ENCODE assay signal across 21 mouse cellular contexts in the genomic region with DNA sequence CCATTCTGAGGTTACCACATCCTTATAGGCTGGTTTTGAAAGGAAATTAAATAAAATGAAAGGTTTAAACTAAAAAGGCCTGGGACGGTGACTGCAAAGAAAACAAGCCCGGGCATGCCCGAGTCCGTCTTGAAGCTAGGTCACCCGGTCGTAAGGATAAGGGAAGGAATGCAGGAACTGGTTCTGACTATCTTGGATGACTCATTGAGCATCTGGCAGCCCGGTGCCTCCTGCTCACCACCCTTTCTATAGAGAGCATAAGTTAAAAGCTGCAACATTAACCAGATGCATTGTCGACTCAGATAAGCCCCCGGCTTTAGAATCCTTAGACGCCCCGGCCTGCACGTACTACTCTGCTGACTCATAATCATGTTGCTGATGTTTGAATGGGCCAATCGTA. TPM values are rescaled to one million over a fixed set of nuclear protein-coding genes. Genes with fewer than 3 reads are reported as not detected.
DNase-seq lines count a peak whose midpoint lies in the region; ATAC-seq and TF ChIP-seq lines count a peak whose summit lies in the region.
"Not testable (repeated sequence)": the region's sequence is repeated elsewhere in the genome, so short reads cannot be mapped to it uniquely, and the experiment has no call there.
"Had no signal": no experiment of that assay in that cellular context is flagged by ENCODE, and none has a peak within 500 bp of the region (broad histone marks: within the 10 kb centered on the region; RNA-seq: fewer than 3 reads in every experiment).

No protein-coding gene starts in this region.

- H3K79me2 ChIP-seq in MEL (ENCODE audit: control insufficient read depth, insufficient read depth, low read length, poor library complexity) = not testable (repeated sequence)

- H3K4me1 ChIP-seq in MEL (ENCODE audit: control insufficient read depth in 1 of 2, insufficient read depth in 2 of 2, low read length in 2 of 2); heart, embryonic 10.5 days; liver, embryonic 14.5 days (replicated peaks; ENCODE audit: control insufficient read depth in 2 of 2, insufficient read depth in 2 of 2, low read length in 1 of 2): not testable (repeated sequence)

- not testable (repeated sequence) for H3K36me3 ChIP-seq in MEL (ENCODE audit: control insufficient read depth in 1 of 2, insufficient read depth in 2 of 2, low read length in 2 of 2); heart, embryonic 10.5 days; liver, embryonic 14.5 days (replicated peaks; ENCODE audit: control insufficient read depth, insufficient read depth, low read depth)

- not testable (repeated sequence) for TF ChIP-seq CTCF in MEL (IDR thresholded peaks at IDR 0.05 in 2 of 3, conservative IDR thresholded peaks at IDR 0.05 in 1 of 3; ENCODE audit: control insufficient read depth in 1 of 3, insufficient read depth in 1 of 3, low read depth in 2 of 3, low read length in 3 of 3, poor library complexity in 1 of 3, severe bottlenecking in 1 of 3); liver, embryonic 14.5 days (IDR thresholded peaks at IDR 0.05; ENCODE audit: low read depth)

- H3K9ac ChIP-seq in MEL (ENCODE audit: control insufficient read depth, low read depth, low read length, poor library complexity, severe bottlenecking); liver, embryonic 14.5 days (replicated peaks): not testable (repeated sequence)

- peak; percentile 79 for DNase-seq in 416B (ENCODE audit: low read depth)
- DNase-seq in MEL (ENCODE audit: low read depth, low spot score) = peak; percentile 65
- DNase-seq in MN1 (ENCODE audit: low spot score) = peak; percentile 75
- DNase-seq in heart, embryonic 10.5 days (ENCODE audit: low spot score) = peak; percentile 81
- DNase-seq in liver, embryonic 14.5 days (ENCODE audit: low read depth in 3 of 3, low spot score in 3 of 3) = not testable (repeated sequence)
- DNase-seq in urinary bladder, postnatal 14 days (ENCODE audit: low spot score) = peak; percentile 53
- DNase-seq in yolk sac, embryonic 10.5 days (ENCODE audit: low spot score) = peak; percentile 69

- not testable (repeated sequence) for TF ChIP-seq RAD21 in MEL (IDR thresholded peaks at IDR 0.05; ENCODE audit: low read depth, low read length)

- not testable (repeated sequence) for H3K4me2 ChIP-seq in liver, embryonic 14.5 days (ENCODE audit: low read depth)

- H3K4me3 ChIP-seq in MEL (ENCODE audit: control insufficient read depth in 1 of 2, insufficient read depth in 1 of 2, low read depth in 2 of 2, low read length in 2 of 2); heart, embryonic 10.5 days; liver, embryonic 14.5 days (ENCODE audit: insufficient read depth in 1 of 2, low read depth in 2 of 2, low read length in 2 of 2): not testable (repeated sequence)

- not testable (repeated sequence) for TF ChIP-seq EP300 in MEL (IDR thresholded peaks at IDR 0.05; ENCODE audit: low read depth in 1 of 2, low read length in 2 of 2)
- TF ChIP-seq EP300 in liver, embryonic 14.5 days (IDR thresholded peaks at IDR 0.05; ENCODE audit: low read depth) = peak; percentile 29

- WGBS in heart, embryonic 10.5 days = 39% methylated on average over 13 of the region's 13 CpGs
- 42% methylated on average over 13 of the region's 13 CpGs for WGBS in liver, embryonic 14.5 days (ENCODE audit: insufficient replicate concordance)

- not testable (repeated sequence) for H3K9me3 ChIP-seq in MEL (replicated peaks; ENCODE audit: insufficient read depth, low read length); heart, embryonic 10.5 days; liver, embryonic 14.5 days (ENCODE audit: control insufficient read depth, low read length)

- not testable (repeated sequence) for H3K27me3 ChIP-seq in MEL (ENCODE audit: control insufficient read depth in 1 of 2, insufficient read depth in 2 of 2, low read length in 2 of 2); heart, embryonic 10.5 days (ENCODE audit: insufficient read depth, poor library complexity, severe bottlenecking); liver, embryonic 14.5 days (ENCODE audit: control insufficient read depth, insufficient read depth, low read length)

- TF ChIP-seq POLR2A in MEL (IDR thresholded peaks at IDR 0.05; ENCODE audit: control insufficient read depth in 1 of 2, insufficient read depth in 1 of 2, low read depth in 1 of 2, low read length in 2 of 2, poor library complexity in 1 of 2) = not testable (repeated sequence)

- H3K27ac ChIP-seq in MEL (ENCODE audit: control insufficient read depth, low read depth, low read length) = peak overlapping the region; percentile 19; the same call in 1 of the 2 replicates
- H3K27ac ChIP-seq in heart, embryonic 10.5 days; liver, embryonic 14.5 days: not testable (repeated sequence)

- ATAC-seq in liver, embryonic 14.5 days (ENCODE audit: insufficient read depth) = not testable (repeated sequence)

TF ChIP-seq in MEL, 35 proteins besides CTCF, POLR2A, EP300 and RAD21:
- peak; percentile 47 for TF ChIP-seq TAL1 (IDR thresholded peaks at IDR 0.05; ENCODE audit: low read length)
- 0 out of 2 replicates have a peak, but pooled peaks have one; percentile 6 for TF ChIP-seq TCF12 (IDR thresholded peaks at IDR 0.05; ENCODE audit: low read depth, low read length)

RNA-seq across cellular contexts. Expression of a gene that starts 32.8 kb away (rescaled TPM):
- total RNA-seq in MEL (2012; rRNA removed) = not detected in 2 replicates
- not detected for polyA plus RNA-seq in MEL (2012; ENCODE audit: insufficient read depth in 1 of 2, insufficient read length in 2 of 2, low read depth in 1 of 2, low replicate concordance in 2 of 2, missing spikeins in 1 of 2)
- not detected in 2 replicates for polyA plus RNA-seq in heart, embryonic 10.5 days (2016; fragmentation: Nextera tagmentation; extraction: Ambion mirVana)
- not detected in 2 replicates for polyA plus RNA-seq in liver, embryonic 14.5 days (2012; rRNA removed)
- not detected in 2 replicates for polyA plus RNA-seq in liver, embryonic 14.5 days (2014; fragmentation: Nextera tagmentation; extraction: Ambion mirVana)
- total RNA-seq: adrenal gland, adult 2 months; adrenal gland, postnatal 10 days; adrenal gland, postnatal 25 days; adrenal gland, postnatal 4 days; forebrain, postnatal 0 days had no signal
- polyA plus RNA-seq: adrenal gland, adult 2 months; C2C12; cerebellum, adult 2 months; cortical plate, adult 2 months; embryonic facial prominence, embryonic 12.5 days; embryonic facial prominence, embryonic 14.5 days; forebrain, embryonic 11.5 days; forebrain, embryonic 13.5 days; forebrain, embryonic 15.5 days; forebrain, postnatal 0 days; G1E had no signal

RNA-seq across cellular contexts. Expression of a gene that starts 45.4 kb away (rescaled TPM):
- total RNA-seq in MEL (2012; rRNA removed) = 77.3 and 90.6 TPM in 2 replicates
- 10 to 100 TPM in 1 of 2 experiments, not detected in 1; 89.7 TPM for polyA plus RNA-seq in MEL (2012; ENCODE audit: insufficient read depth in 1 of 2, insufficient read length in 2 of 2, low read depth in 1 of 2, low replicate concordance in 2 of 2, missing spikeins in 1 of 2)
- polyA plus RNA-seq in heart, embryonic 10.5 days (2016; fragmentation: Nextera tagmentation; extraction: Ambion mirVana) = 79.9 and 92.8 TPM in 2 replicates
- polyA plus RNA-seq in liver, embryonic 14.5 days (2012; rRNA removed) = 45.8 and 51.4 TPM in 2 replicates
- polyA plus RNA-seq in liver, embryonic 14.5 days (2014; fragmentation: Nextera tagmentation; extraction: Ambion mirVana) = 57.1 and 65.2 TPM in 2 replicates

RNA-seq across cellular contexts. Expression of a gene that starts 55.5 kb away (rescaled TPM):
- total RNA-seq in MEL (2012; rRNA removed) = 1.8 TPM in 2 replicates
- 1 to 10 TPM in 1 of 2 experiments, not detected in 1; 4.3 TPM for polyA plus RNA-seq in MEL (2012; ENCODE audit: insufficient read depth in 1 of 2, insufficient read length in 2 of 2, low read depth in 1 of 2, low replicate concordance in 2 of 2, missing spikeins in 1 of 2)
- 4.5 TPM in 2 replicates for polyA plus RNA-seq in heart, embryonic 10.5 days (2016; fragmentation: Nextera tagmentation; extraction: Ambion mirVana)
- polyA plus RNA-seq in liver, embryonic 14.5 days (2012; rRNA removed) = 1.4 and 1.5 TPM in 2 replicates
- polyA plus RNA-seq in liver, embryonic 14.5 days (2014; fragmentation: Nextera tagmentation; extraction: Ambion mirVana) = 0.95 and 1.00 TPM in 2 replicates

RNA-seq across cellular contexts. Expression of a gene that starts 58.8 kb away (rescaled TPM):
- 52.7 and 55.7 TPM in 2 replicates for total RNA-seq in MEL (2012; rRNA removed)
- 10 to 100 TPM in 1 of 2 experiments, not detected in 1; 76.5 TPM for polyA plus RNA-seq in MEL (2012; ENCODE audit: insufficient read depth in 1 of 2, insufficient read length in 2 of 2, low read depth in 1 of 2, low replicate concordance in 2 of 2, missing spikeins in 1 of 2)
- polyA plus RNA-seq in heart, embryonic 10.5 days (2016; fragmentation: Nextera tagmentation; extraction: Ambion mirVana) = 22.7 and 31.3 TPM in 2 replicates
- polyA plus RNA-seq in liver, embryonic 14.5 days (2012; rRNA removed) = 8.1 and 10.3 TPM in 2 replicates
- 12.6 and 13.3 TPM in 2 replicates for polyA plus RNA-seq in liver, embryonic 14.5 days (2014; fragmentation: Nextera tagmentation; extraction: Ambion mirVana)
